Mouse (Mus musculus) spleen, adult 18-20 months (tissue): ENCODE measurements around the gene Ppp1r10.
"Not testable (repeated sequence)": the region's sequence is repeated elsewhere in the genome, so short reads cannot be mapped to it uniquely, and the experiment has no call there.

ENCODE experiments used
- DNase-seq, 2 experiments: peaks; one replicate each; pipeline ENCODE4 v3.0.0; 2022; ENCODE audit warnings: mixed read lengths in 2 of 2

Ppp1r10 gene

DNA sequence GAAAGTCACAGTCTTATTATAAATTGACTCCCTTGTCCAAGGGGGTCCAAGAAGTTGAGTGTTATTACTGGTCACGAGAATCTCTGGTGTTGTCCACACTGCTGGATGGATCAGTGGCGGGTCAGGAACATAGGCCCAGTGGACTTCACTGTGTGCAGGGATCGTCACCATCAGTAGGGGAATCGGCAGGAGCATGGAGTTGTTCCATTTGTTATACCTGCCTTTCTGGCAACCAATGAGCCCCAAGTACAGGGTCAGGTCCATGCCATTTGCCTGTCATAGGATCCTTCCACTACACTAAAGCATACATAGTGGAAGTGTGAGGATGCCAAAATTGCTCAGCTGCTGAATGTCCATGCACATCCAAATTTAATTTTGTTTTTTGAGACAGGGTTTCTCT, 16.4 kb downstream of the Ppp1r10 start:
- no peak for DNase-seq

- DNase-seq, result not testable (repeated sequence)
These were observed 19.5 kb downstream of the Ppp1r10 start for GRCm38 (mm10) chr17:35935763-35936162.

DNA sequence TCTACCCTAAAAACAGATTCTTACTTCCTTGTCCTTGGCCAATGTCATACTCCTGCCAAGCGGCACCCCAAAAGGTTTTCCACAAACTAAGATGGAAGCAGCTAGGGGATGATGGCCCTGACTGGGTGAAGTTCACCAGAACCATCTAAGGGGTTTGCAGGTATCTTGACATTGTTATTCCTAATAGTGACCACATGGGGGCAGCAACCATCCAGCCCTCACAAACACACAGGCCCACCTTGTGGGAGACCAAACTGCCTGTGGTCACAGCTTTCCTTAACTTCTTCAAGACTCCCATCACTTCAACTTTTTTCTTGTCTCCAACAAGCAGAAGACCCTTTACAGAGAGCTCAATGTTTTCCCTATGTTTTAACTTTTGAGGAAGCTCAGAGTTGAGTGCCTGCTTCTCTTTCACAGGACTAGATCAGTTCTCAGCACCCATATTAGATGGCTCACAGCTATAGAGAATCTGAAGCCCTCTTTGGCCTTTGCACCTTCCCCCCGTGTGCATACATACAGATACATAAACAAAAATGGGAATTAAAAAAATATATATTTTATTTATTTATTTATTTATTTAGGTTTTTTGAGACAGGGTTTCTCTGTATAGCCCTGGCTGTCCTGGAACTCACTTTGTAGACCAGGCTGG, 21.6 kb downstream of the Ppp1r10 start:
- peak in 1 of 2 experiments; percentile 49 for DNase-seq

- DNase-seq, result no peak
These were observed 22.9 kb downstream of the Ppp1r10 start for GRCm38 (mm10) chr17:35939108-35939507.

DNA sequence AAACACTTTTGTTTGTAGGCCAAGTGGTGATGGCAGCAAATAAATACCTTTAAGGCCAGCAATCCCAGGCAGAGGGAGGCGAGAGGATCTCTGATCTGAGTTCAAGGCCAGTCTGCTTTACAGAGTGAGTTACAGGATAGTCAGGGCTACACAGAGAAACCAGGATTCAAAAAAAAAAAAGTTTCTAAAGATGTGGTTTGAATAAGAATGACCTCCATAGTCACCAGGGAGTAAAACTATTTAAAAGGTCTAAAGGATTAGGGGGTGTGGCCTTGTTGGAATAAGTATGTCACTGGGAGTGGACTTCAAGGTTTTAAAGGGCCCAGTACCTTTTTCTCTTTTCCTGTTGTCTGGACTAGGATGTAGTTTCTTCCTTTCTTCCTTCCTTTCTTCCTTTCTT, 23.7 kb downstream of the Ppp1r10 start:
- DNase-seq, result no peak

GRCm38 (mm10) chr17:35950946-35951345, 34.7 kb downstream of the Ppp1r10 start:
- not testable (repeated sequence) for DNase-seq

GRCm38 (mm10) chr17:35952559-35952958, 36.3 kb downstream of the Ppp1r10 start:
- DNase-seq, result not testable (repeated sequence)

GRCm38 (mm10) chr17:35954665-35955064, 38.4 kb downstream of the Ppp1r10 start:
- no peak for DNase-seq

DNA sequence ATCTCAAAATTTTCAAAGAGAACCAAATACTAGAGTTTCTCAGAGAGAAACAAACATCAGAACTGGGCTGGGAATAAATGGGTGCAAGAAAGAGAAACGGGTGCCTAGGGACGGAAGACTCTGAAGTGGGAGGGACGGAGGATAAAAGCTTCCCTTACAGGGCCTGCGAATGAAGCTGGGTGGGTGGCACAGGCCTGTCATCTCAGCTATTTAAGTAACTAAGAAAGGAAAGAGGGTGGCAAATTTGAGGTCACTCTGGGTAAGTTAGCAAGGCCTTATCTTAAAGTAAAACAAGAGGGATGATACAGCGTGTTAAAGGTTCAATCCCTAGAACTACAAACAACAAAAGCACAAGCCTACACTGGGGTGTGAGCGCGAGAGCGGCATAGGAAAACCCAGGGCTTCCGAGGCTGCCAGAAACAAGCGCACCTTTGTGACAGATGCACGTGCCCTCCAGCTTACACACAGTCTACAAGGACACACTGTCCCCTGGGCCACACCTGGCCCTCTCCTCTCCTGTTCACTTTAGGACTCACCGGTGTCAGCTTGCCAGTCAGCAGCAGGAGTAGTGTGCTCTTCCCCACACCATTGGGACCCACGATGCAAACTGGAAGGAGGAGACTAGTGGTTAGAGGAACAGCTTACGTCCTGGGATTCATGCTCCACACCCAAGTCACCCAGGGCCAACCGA, 42.4 kb downstream of the Ppp1r10 start:
- DNase-seq, result no peak

DNA sequence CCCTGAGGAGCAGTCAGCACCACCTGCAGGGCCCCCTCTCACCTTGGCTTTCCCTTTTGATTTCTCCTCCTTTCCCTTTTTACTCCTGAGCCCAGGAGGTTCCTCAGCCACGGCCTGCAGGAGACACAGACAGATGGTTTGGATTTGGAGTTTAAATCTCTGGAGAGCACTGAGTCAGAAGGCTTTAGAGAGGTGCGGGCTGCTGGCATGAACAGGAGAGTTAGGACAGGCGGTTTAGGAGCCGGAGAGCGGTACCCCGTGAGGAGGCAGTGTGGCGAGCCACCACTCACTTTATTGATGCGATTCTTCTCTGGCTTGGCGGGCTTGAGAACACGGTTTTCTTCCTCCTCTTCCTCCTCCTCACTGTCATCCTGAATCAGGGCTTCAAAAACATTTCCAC, 47.0 kb downstream of the Ppp1r10 start:
- DNase-seq, result no peak

GRCm38 (mm10) chr17:35967621-35968020, 51.4 kb downstream of the Ppp1r10 start:
- no peak for DNase-seq

GRCm38 (mm10) chr17:35969418-35970389, 53.5 kb downstream of the Ppp1r10 start, which contains the start of gene Abcf1:
Abcf1 (minus strand) TSS chr17:35969761.
- peak; percentile 99 to 100 for DNase-seq

DNA sequence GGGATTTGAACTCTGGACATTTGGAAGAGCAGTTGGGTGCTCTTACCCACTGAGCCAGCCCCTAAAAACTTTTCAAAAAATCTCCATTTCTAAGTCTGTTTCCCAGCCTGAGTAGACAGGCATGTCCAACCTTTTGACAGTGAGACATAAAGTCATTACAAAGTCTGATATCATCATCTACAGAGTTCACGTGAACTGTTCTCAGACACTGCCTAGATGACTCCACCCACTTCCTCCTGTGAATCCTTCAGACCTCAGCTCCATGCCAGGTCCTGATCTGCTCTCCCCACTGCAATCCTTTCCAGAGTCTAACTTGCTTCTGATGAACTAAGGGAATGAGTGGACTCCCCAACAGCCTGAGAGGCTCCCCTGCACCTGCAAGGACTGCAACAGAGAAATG, 55.9 kb downstream of the Ppp1r10 start:
- DNase-seq, result no peak

GRCm38 (mm10) chr17:35978811-35979400, 62.7 kb downstream of the Ppp1r10 start:
- DNase-seq, result no peak

GRCm38 (mm10) chr17:35979401-35980362, 63.4 kb downstream of the Ppp1r10 start, which contains the start of the genes Gnl1 and Prr3:
Gnl1 (plus strand) TSS chr17:35979851.
Prr3 (minus strand) TSS chr17:35980236.
- peak; percentile 81 to 85 for DNase-seq

GRCm38 (mm10) chr17:35980363-35980754, 64.1 kb downstream of the Ppp1r10 start:
- no peak for DNase-seq

DNA sequence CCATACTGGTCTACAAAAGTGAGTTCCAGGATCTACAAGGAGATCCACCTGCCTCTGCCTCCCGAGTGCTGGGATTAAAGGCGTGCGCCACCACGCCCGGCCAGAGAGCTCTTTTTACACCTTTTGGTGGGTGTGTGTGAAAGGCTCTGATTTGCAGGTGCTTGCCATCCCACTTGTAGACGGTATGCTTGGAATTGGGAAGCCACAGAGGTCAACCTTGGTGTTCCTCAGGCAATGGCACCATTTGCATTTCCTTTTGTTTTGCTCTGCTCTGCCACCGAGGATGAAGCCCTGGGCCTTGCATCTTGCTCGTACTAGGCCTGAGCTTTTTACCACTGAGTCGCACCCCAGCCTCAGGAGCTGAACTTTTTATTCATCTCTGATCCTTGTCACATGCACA, 65.5 kb downstream of the Ppp1r10 start:
- no peak for DNase-seq
